Mouse (Mus musculus): ENCODE data around the gene Dgki. TPM values are rescaled to one million over a fixed set of nuclear protein-coding genes. Genes with fewer than 3 reads are reported as not detected.

Gene Dgki
- total and polyA plus RNA-seq, 2 experiments from 2014 or later, result 0.11 to 0.33 TPM

DNA sequence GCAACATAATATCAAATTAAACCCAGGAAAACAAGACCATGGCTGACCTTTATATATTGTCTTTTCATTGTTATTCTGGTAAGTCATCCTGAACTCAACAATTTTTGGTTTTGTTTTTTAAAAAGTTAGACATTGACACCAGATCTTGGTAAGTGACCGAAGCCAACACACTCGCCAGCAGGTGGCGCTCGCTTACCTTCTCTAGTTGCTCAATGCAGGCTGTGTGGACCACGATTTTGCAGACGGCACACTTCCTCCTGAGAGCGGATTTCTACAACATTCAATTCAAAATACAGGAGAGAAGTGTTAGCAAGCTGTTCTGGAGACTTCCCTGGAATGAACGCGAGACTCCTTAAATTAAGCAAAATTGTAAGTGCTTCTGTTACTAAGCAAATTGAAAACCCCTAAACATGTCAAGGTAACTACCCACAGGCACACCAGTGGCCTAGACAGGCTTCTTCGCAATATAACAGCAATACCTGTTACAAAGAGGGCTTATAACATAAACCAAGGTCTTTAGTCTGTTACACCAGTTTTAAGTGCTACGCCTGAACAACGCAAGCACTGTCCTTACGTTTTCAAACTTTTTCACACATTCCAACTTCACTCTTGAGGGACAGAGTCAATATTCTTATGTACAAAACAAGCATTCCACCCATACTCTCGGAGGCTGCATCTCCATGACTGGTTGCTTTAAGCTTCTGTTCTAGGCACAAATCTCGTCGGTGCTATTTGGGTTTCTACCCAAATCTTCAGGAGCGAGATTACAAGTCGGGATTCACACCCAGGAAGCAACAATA lies 202.4 kb downstream of the Dgki start:
- DNase-seq (ENCODE audit: low spot score), result peak; percentile 82

DNA sequence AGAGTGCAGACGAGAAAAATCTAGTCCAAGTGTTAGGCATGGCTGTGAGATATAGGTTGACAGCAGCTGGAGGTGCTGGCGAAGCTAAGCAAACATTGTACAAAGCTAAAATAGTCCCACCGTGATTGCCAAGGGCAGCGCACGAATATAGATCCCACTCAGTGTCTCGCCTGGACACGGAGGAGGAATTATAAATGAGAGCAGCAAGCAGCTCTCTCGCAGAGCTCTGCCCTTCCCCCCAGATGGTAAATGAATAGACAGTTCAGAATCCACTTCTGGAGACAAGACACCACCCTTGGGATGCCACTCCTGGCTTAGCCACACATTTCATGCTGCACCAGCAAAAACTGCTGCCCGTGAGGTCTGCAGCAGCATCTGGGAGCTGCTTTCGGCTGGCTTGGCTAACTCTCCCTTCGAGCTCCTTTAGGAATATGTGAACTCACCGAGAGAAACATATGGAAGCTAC lies 203.1 kb downstream of the Dgki start:
- peak; percentile 22 for DNase-seq (ENCODE audit: low spot score)
- peak overlapping the region; percentile 39 for H3K4me3 ChIP-seq (ENCODE audit: low read depth, low read length)
- H3K27ac ChIP-seq (ENCODE audit: low read depth), result peak overlapping the region; percentile 64
- no peak for TF ChIP-seq CTCF (IDR thresholded peaks at IDR 0.05; ENCODE audit: low read depth)
- TF ChIP-seq EP300 (IDR thresholded peaks at IDR 0.05; ENCODE audit: low read depth), result no peak
- ATAC-seq (ENCODE audit: insufficient read depth, low read depth), result peak; percentile 63; the same call in 1 of the 2 replicates
- peak overlapping the region; percentile 20; the same call in 1 of the 2 replicates for H3K9ac ChIP-seq (replicated peaks; ENCODE audit: low read depth, low read length)
- peaks cover 3% of the 10 kb centered on the region; the same call in 1 of the 2 replicates for H3K4me1 ChIP-seq (ENCODE audit: control insufficient read depth, insufficient read depth)
- no peaks in the 10 kb centered on the region for H3K36me3 ChIP-seq (replicated peaks; ENCODE audit: control insufficient read depth, insufficient read depth, low read length)
- H3K27me3 ChIP-seq (ENCODE audit: control insufficient read depth, insufficient read depth, low read length), result no peaks in the 10 kb centered on the region
- 20% methylated on average over 12 of the region's 12 CpGs for WGBS
- peak overlapping the region; percentile 75 for H3K4me2 ChIP-seq (ENCODE audit: low read depth, low read length)
- H3K9me3 ChIP-seq (replicated peaks; ENCODE audit: control insufficient read depth, low read length), result no peaks in the 10 kb centered on the region

More for the DNA sequence above, 202.4 kb downstream of the Dgki start:
- Histone ChIP-seq H3K4me1 (ENCODE audit: control insufficient read depth, insufficient read depth) (peaks cover 3% of the 10 kb centered on the region; the same call in 1 of the 2 replicates), H3K9me3 (replicated peaks; ENCODE audit: control insufficient read depth, low read length) (no peaks in the 10 kb centered on the region), H3K9ac (replicated peaks; ENCODE audit: low read depth, low read length) (0 out of 2 replicates have a peak overlapping the region, but pooled peaks have one; percentile 20), H3K27me3 (ENCODE audit: control insufficient read depth, insufficient read depth, low read length) (no peaks in the 10 kb centered on the region), H3K27ac (ENCODE audit: low read depth) (peak overlapping the region; percentile 64), H3K4me3 (ENCODE audit: low read depth, low read length) (peak overlapping the region; percentile 39), H3K36me3 (replicated peaks; ENCODE audit: control insufficient read depth, insufficient read depth, low read length) (no peaks in the 10 kb centered on the region), H3K4me2 (ENCODE audit: low read depth, low read length) (peak overlapping the region; percentile 75)
- TF ChIP-seq CTCF (IDR thresholded peaks at IDR 0.05; ENCODE audit: low read depth) (peak; percentile 91), EP300 (IDR thresholded peaks at IDR 0.05; ENCODE audit: low read depth) (no peak)
- ATAC-seq (ENCODE audit: insufficient read depth, low read depth), result peak; percentile 82
- 44% methylated on average over 18 of the region's 18 CpGs for WGBS

DNA sequence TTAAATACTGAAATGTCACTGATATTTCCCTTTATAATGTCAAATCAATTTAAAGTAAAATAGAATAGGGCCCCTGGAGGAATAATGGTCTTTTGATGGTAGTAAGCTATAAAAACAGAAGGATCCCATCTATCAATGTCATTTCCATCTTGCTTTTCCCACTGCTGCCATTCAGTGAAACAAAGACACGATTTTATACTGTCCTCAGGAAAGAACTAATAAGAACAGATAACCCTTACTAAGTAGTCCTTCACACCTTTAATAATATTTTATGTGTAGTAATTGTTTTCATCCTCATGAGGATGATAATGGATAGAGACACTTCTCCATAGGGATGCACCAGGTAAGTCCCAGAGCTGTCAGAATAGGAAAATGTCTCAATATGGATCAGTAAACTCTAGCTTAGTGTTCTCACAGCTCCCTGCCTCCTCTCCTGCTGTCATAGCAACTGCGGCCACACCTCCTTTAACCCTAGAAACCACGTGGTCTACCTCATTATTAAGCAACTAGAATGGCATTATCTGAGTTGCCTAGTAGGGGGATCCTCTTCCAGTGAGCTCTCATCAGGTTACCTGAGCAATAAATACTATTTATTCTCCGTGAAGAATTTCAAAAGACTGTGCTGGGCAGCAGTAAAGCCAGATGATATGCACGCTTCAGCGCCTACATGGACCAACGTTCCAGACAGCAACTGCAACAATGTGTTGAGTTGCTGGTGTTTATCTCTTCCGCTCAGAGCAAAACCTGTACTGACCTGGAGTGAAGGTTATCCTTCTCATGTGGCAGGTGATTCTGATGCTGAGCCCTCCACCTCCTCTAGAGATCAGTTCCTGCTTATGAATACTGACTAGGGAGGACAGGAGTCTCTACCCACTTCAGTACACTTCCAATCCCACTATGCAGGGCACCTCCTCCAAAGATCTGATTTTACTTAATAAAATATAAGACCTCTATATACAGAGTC lies 210.6 kb downstream of the Dgki start:
- WGBS, result 51% methylated on average over 8 of the region's 8 CpGs
- Histone ChIP-seq H3K4me3 (ENCODE audit: low read depth, low read length) (no peak overlapping the region), H3K9me3 (replicated peaks; ENCODE audit: control insufficient read depth, low read length) (no peaks in the 10 kb centered on the region), H3K27ac (ENCODE audit: low read depth) (no peak overlapping the region), H3K36me3 (replicated peaks; ENCODE audit: control insufficient read depth, insufficient read depth, low read length) (no peaks in the 10 kb centered on the region), H3K4me2 (ENCODE audit: low read depth, low read length) (no peak overlapping the region), H3K27me3 (ENCODE audit: control insufficient read depth, insufficient read depth, low read length) (no peaks in the 10 kb centered on the region), H3K9ac (replicated peaks; ENCODE audit: low read depth, low read length) (no peak overlapping the region), H3K4me1 (ENCODE audit: control insufficient read depth, insufficient read depth) (no peaks in the 10 kb centered on the region)
- TF ChIP-seq CTCF (IDR thresholded peaks at IDR 0.05; ENCODE audit: low read depth) (no peak), EP300 (IDR thresholded peaks at IDR 0.05; ENCODE audit: low read depth) (no peak)
- ATAC-seq (ENCODE audit: insufficient read depth, low read depth) (no peak), DNase-seq (ENCODE audit: low spot score) (no peak)

GRCm38 (mm10) chr6:37082990-37083389 lies 217.0 kb downstream of the Dgki start:
- Histone ChIP-seq H3K36me3 (replicated peaks; ENCODE audit: control insufficient read depth, insufficient read depth, low read length) (no peaks in the 10 kb centered on the region), H3K27me3 (ENCODE audit: control insufficient read depth, insufficient read depth, low read length) (no peaks in the 10 kb centered on the region), H3K4me2 (ENCODE audit: low read depth, low read length) (no peak overlapping the region), H3K4me3 (ENCODE audit: low read depth, low read length) (no peak overlapping the region), H3K9ac (replicated peaks; ENCODE audit: low read depth, low read length) (no peak overlapping the region), H3K4me1 (ENCODE audit: control insufficient read depth, insufficient read depth) (no peaks in the 10 kb centered on the region), H3K27ac (ENCODE audit: low read depth) (no peak overlapping the region), H3K9me3 (replicated peaks; ENCODE audit: control insufficient read depth, low read length) (no peaks in the 10 kb centered on the region)
- no peak for DNase-seq (ENCODE audit: low spot score)
- 84% methylated on average over 3 of the region's 3 CpGs for WGBS
- ATAC-seq (ENCODE audit: insufficient read depth, low read depth), result no peak
- TF ChIP-seq EP300 (IDR thresholded peaks at IDR 0.05; ENCODE audit: low read depth) (no peak), CTCF (IDR thresholded peaks at IDR 0.05; ENCODE audit: low read depth) (no peak)

DNA sequence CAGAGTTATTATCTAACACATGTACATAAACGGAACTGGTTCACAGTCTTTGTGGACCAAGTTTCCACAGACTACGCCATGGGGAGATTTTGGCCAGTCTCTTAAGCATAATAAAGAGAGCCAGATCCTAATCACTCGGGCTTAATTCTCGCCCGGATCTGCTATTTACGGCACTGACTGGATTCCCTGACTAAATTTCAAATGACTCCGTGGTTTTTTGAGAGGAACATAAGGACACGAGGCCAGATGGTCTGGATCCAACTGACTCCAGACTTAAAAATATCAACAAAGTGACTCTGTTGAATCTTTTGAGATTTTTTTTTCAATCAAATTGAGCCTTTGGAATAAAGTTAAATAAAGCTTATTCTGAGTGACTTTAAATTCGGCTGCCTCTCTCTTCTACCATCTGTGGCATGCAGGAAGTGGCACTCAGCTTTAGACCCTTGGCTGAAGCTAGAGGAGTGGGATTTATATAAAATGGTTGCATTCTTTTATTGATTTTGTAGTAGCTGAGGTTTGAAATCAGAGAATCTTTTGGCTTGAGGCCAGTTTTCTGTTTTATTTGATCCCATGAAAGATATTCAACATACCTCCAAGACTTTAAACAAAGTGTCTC lies 227.5 kb downstream of the Dgki start:
- 61% methylated on average over 9 of the region's 9 CpGs for WGBS
- DNase-seq (ENCODE audit: low spot score) (no peak), ATAC-seq (ENCODE audit: insufficient read depth, low read depth) (no peak)
- Histone ChIP-seq H3K36me3 (replicated peaks; ENCODE audit: control insufficient read depth, insufficient read depth, low read length) (no peaks in the 10 kb centered on the region), H3K27me3 (ENCODE audit: control insufficient read depth, insufficient read depth, low read length) (no peaks in the 10 kb centered on the region), H3K4me1 (ENCODE audit: control insufficient read depth, insufficient read depth) (peaks cover 4% of the 10 kb centered on the region; the same call in 1 of the 2 replicates), H3K4me3 (ENCODE audit: low read depth, low read length) (no peak overlapping the region), H3K9ac (replicated peaks; ENCODE audit: low read depth, low read length) (no peak overlapping the region), H3K9me3 (replicated peaks; ENCODE audit: control insufficient read depth, low read length) (no peaks in the 10 kb centered on the region), H3K27ac (ENCODE audit: low read depth) (no peak overlapping the region), H3K4me2 (ENCODE audit: low read depth, low read length) (no peak overlapping the region)
- no peak for TF ChIP-seq EP300 (IDR thresholded peaks at IDR 0.05; ENCODE audit: low read depth)
- TF ChIP-seq CTCF (IDR thresholded peaks at IDR 0.05; ENCODE audit: low read depth), result no peak
